8 mouse cellular contexts compared by ENCODE assay signal in the genomic region with DNA sequence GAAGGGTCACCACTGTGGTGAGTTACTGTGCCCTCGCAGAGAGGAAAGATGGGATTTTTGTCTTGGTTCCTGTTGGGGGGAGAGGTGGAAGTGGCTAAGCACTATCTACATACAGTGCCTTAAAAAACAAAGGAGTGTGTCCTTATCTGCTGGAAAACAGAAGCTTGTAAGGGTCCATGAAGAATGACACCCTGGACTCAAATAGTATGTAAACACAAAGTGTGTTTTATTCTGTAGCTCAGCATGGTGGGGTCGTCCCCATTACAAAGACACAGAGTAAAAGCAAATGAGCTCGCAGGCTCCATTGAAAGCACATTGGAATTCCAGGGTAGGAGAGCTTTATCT. TPM values are rescaled to one million over a fixed set of nuclear protein-coding genes. Genes with fewer than 3 reads are reported as not detected.
DNase-seq lines count a peak whose midpoint lies in the region; ATAC-seq and TF ChIP-seq lines count a peak whose summit lies in the region.

No protein-coding gene starts in this region.

- no peak for TF ChIP-seq POLR2A in CH12.LX (IDR thresholded peaks at IDR 0.05; ENCODE audit: low read depth, low read length)

- in situ Hi-C loops in CH12.LX (cut with MboI; ENCODE audit: low pct_ligation_motif_present, low pct_unique_long_range_greater_than_20kb, low sequenced_read_pairs) = no loop called here

- H3K79me2 ChIP-seq in CH12.LX (replicated peaks; ENCODE audit: control insufficient read depth, extremely low read depth, insufficient read depth, poor library complexity, severe bottlenecking) = no peaks in the 10 kb centered on the region

- H3K4me3 ChIP-seq in gastrocnemius, adult 2 months = peak overlapping the region; percentile 83
- H3K4me3 ChIP-seq in CH12.LX (replicated peaks in 1 of 3; ENCODE audit: low read depth in 2 of 3, low read length in 2 of 3, poor library complexity in 1 of 3) = peak overlapping the region; percentile 64 to 95 (median 73)
- H3K4me3 ChIP-seq in forebrain, embryonic 10.5 days = peak overlapping the region; percentile 79
- H3K4me3 ChIP-seq in liver, embryonic 12.5 days = peak overlapping the region; percentile 82

- no peaks in the 10 kb centered on the region for H3K9me3 ChIP-seq in CH12.LX (replicated peaks; ENCODE audit: low read length)
- H3K9me3 ChIP-seq in forebrain, embryonic 10.5 days = no peaks in the 10 kb centered on the region
- H3K9me3 ChIP-seq in liver, embryonic 12.5 days (replicated peaks) = no peaks in the 10 kb centered on the region

- H3K9ac ChIP-seq in CH12.LX (ENCODE audit: insufficient read depth, low read depth) = peak overlapping the region; percentile 67
- H3K9ac ChIP-seq in liver, embryonic 12.5 days = peak overlapping the region; percentile 86

- ATAC-seq in liver, embryonic 12.5 days = 0 out of 2 replicates have a peak, but pooled peaks have one; percentile 1

- peaks cover 0 to 11% of the 10 kb centered on the region in 2 experiments; a peak in 1 of 4 replicates for H3K4me1 ChIP-seq in CH12.LX (ENCODE audit: control insufficient read depth in 1 of 2, insufficient read depth in 2 of 2)
- H3K4me1 ChIP-seq in forebrain, embryonic 10.5 days = peaks cover 13% of the 10 kb centered on the region
- H3K4me1 ChIP-seq in liver, embryonic 12.5 days = peaks cover 24% of the 10 kb centered on the region

- no peaks in the 10 kb centered on the region for H3K27me3 ChIP-seq in CH12.LX (replicated peaks)
- H3K27me3 ChIP-seq in forebrain, embryonic 10.5 days (ENCODE audit: poor library complexity, severe bottlenecking) = no peaks in the 10 kb centered on the region
- H3K27me3 ChIP-seq in liver, embryonic 12.5 days (replicated peaks) = no peaks in the 10 kb centered on the region

- 42% methylated on average over 3 of the region's 3 CpGs for WGBS in forebrain, embryonic 10.5 days
- WGBS in liver, embryonic 12.5 days (ENCODE audit: insufficient replicate concordance) = 21% methylated on average over 3 of the region's 3 CpGs

- TF ChIP-seq EP300 in CH12.LX (IDR thresholded peaks at IDR 0.05; ENCODE audit: low read length) = no peak

- peak overlapping the region; percentile 85 for H3K4me2 ChIP-seq in CH12.LX (ENCODE audit: insufficient read depth, low read depth, poor library complexity, severe bottlenecking)
- peak overlapping the region; percentile 88 for H3K4me2 ChIP-seq in liver, embryonic 12.5 days

- intact Hi-C loops in gastrocnemius, adult 2 months (cut with DNase I) = loop anchor here (10.0 kb wide), 1 partner anchor 409 kb away; a partner anchor contains a TSS

- no peak for DNase-seq in gastrocnemius, adult 2 months
- no peak for DNase-seq in gastrocnemius, adult 18-20 months (ENCODE audit: low spot score)
- DNase-seq in CH12.LX (ENCODE audit: extremely low read depth) = no peak
- no peak for DNase-seq in forebrain, embryonic 10.5 days (ENCODE audit: extremely low spot score, low spot score)
- no peak for DNase-seq in thymus, postnatal 0 days (ENCODE audit: low spot score)
- no peak for DNase-seq in urinary bladder, adult 18-20 months (ENCODE audit: low spot score in 2 of 2)
- DNase-seq in right cerebral cortex, adult 2 months (ENCODE audit: low spot score in 2 of 2) = no peak

- dilution Hi-C loops in CH12.LX (cut with MboI; ENCODE audit: extremely low pct_ligation_motif_present, extremely low pct_unique_long_range_greater_than_20kb, low sequenced_read_pairs) = no loop called here

- no peak for TF ChIP-seq CTCF in gastrocnemius, adult 2 months (IDR thresholded peaks at IDR 0.05)
- TF ChIP-seq CTCF in CH12.LX (conservative IDR thresholded peaks at IDR 0.05 in 1 of 2, IDR thresholded peaks at IDR 0.05 in 1 of 2; ENCODE audit: low read depth in 2 of 2, low read length in 2 of 2) = no peak

- peak overlapping the region; percentile 99 for H3K27ac ChIP-seq in gastrocnemius, adult 2 months
- H3K27ac ChIP-seq in CH12.LX (ENCODE audit: insufficient read depth, low read depth) = peak overlapping the region; percentile 59
- peak overlapping the region; percentile 91 for H3K27ac ChIP-seq in forebrain, embryonic 10.5 days
- peak overlapping the region; percentile 91 for H3K27ac ChIP-seq in liver, embryonic 12.5 days

- H3K36me3 ChIP-seq in CH12.LX (replicated peaks in 1 of 2; ENCODE audit: control insufficient read depth in 1 of 2, insufficient read depth in 1 of 2, low read length in 1 of 2) = peaks cover 14 to 32% of the 10 kb centered on the region in 2 experiments
- peaks cover 16% of the 10 kb centered on the region for H3K36me3 ChIP-seq in forebrain, embryonic 10.5 days (replicated peaks)
- peaks cover 14% of the 10 kb centered on the region for H3K36me3 ChIP-seq in liver, embryonic 12.5 days

- no peak for TF ChIP-seq RAD21 in CH12.LX (IDR thresholded peaks at IDR 0.05; ENCODE audit: low read depth, low read length)

TF ChIP-seq in CH12.LX, 34 proteins besides CTCF, POLR2A, EP300 and RAD21:
- TF ChIP-seq ETS1 (conservative IDR thresholded peaks at IDR 0.05; ENCODE audit: low read depth, low read length) (no peak), TBP (conservative IDR thresholded peaks at IDR 0.05; ENCODE audit: low read depth, low read length) (no peak), CHD2 (IDR thresholded peaks at IDR 0.05; ENCODE audit: low read length) (no peak), JUND (conservative IDR thresholded peaks at IDR 0.05; ENCODE audit: low read depth, low read length) (no peak), BHLHE40 (IDR thresholded peaks at IDR 0.05; ENCODE audit: low read depth, low read length) (no peak), ZNF384 (IDR thresholded peaks at IDR 0.05; ENCODE audit: low read depth, low read length) (no peak), IRF4 (IDR thresholded peaks at IDR 0.05; ENCODE audit: low read depth, low read length) (no peak), MAX (IDR thresholded peaks at IDR 0.05; ENCODE audit: low read length) (no peak), MAZ (IDR thresholded peaks at IDR 0.05; ENCODE audit: low read depth, low read length) (no peak), ELF1 (IDR thresholded peaks at IDR 0.05; ENCODE audit: low read depth, low read length) (no peak), CHD1 (IDR thresholded peaks at IDR 0.05; ENCODE audit: low read depth, low read length) (no peak), GABPA (IDR thresholded peaks at IDR 0.05; ENCODE audit: insufficient replicate concordance, low read depth, low read length) (no peak), MXI1 (IDR thresholded peaks at IDR 0.05; ENCODE audit: low read depth, low read length) (no peak), POLR2AphosphoS2 (IDR thresholded peaks at IDR 0.05; ENCODE audit: low read depth, low read length) (no peak), ZMIZ1 (IDR thresholded peaks at IDR 0.05; ENCODE audit: low read depth, low read length) (no peak)

RNA-seq across cellular contexts. Expression of a gene that starts 0.8 kb away (rescaled TPM):
- total RNA-seq in gastrocnemius, adult 2 months (2021) = 10 to 100 TPM in 1 of 2 experiments, 1 to 10 TPM in 1; 9.6 to 12.9 TPM
- total RNA-seq in gastrocnemius, adult 18-20 months (2021) = 10 to 100 TPM; 10.6 to 12.1 TPM
- total RNA-seq in CH12.LX (2012; rRNA removed) = 18.4 and 20.9 TPM in 2 replicates
- 21.4 and 24.2 TPM in 2 replicates for total RNA-seq in CH12.LX (2014; rRNA removed)
- polyA plus RNA-seq in CH12.LX (2012; ENCODE audit: insufficient read length, low read depth) = 20.5 and 21.0 TPM in 2 replicates
- polyA plus RNA-seq in forebrain, embryonic 10.5 days (2016; fragmentation: Nextera tagmentation; extraction: Ambion mirVana) = 24.4 and 26.0 TPM in 2 replicates
- 12.5 and 13.0 TPM in 2 replicates for polyA plus RNA-seq in liver, embryonic 12.5 days (2016; fragmentation: Nextera tagmentation; extraction: Ambion mirVana)
- polyA plus RNA-seq in thymus, postnatal 0 days (2015; fragmentation: Nextera tagmentation; extraction: Ambion mirVana) = 13.5 and 14.8 TPM in 2 replicates

RNA-seq across cellular contexts. Expression of a gene that starts 45.0 kb away (rescaled TPM):
- total RNA-seq in gastrocnemius, adult 2 months (2021) = 100 to 1,000 TPM; 129 to 139 TPM
- total RNA-seq in gastrocnemius, adult 18-20 months (2021) = 100 to 1,000 TPM; 135 to 144 TPM
- total RNA-seq in CH12.LX (2012; rRNA removed) (274 and 275 TPM in 2 replicates), CH12.LX (2014; rRNA removed) (440 and 496 TPM in 2 replicates)
- polyA plus RNA-seq in CH12.LX (2012; ENCODE audit: insufficient read length, low read depth) = 259 and 322 TPM in 2 replicates
- polyA plus RNA-seq in forebrain, embryonic 10.5 days (2016; fragmentation: Nextera tagmentation; extraction: Ambion mirVana) = 543 and 561 TPM in 2 replicates
- 246 and 250 TPM in 2 replicates for polyA plus RNA-seq in liver, embryonic 12.5 days (2016; fragmentation: Nextera tagmentation; extraction: Ambion mirVana)
- polyA plus RNA-seq in thymus, postnatal 0 days (2015; fragmentation: Nextera tagmentation; extraction: Ambion mirVana) = 200 and 225 TPM in 2 replicates

RNA-seq across cellular contexts. Expression of a gene that starts 45.3 kb away (rescaled TPM):
- total RNA-seq in gastrocnemius, adult 2 months (2021) = 10 to 100 TPM; 21.2 to 21.8 TPM
- total RNA-seq in gastrocnemius, adult 18-20 months (2021) = 10 to 100 TPM; 21.5 to 23.7 TPM
- total RNA-seq in CH12.LX (2012; rRNA removed) (65.8 and 88.2 TPM in 2 replicates), CH12.LX (2014; rRNA removed) (156 and 162 TPM in 2 replicates)
- polyA plus RNA-seq in CH12.LX (2012; ENCODE audit: insufficient read length, low read depth) = 118 and 125 TPM in 2 replicates
- 63.7 and 70.1 TPM in 2 replicates for polyA plus RNA-seq in forebrain, embryonic 10.5 days (2016; fragmentation: Nextera tagmentation; extraction: Ambion mirVana)
- polyA plus RNA-seq in liver, embryonic 12.5 days (2016; fragmentation: Nextera tagmentation; extraction: Ambion mirVana) = 49.0 and 49.2 TPM in 2 replicates
- polyA plus RNA-seq in thymus, postnatal 0 days (2015; fragmentation: Nextera tagmentation; extraction: Ambion mirVana) = 41.7 and 45.4 TPM in 2 replicates
